Mouse (Mus musculus): Measurements from ENCODE around the gene Plekha8.

Gene Plekha8

DNA sequence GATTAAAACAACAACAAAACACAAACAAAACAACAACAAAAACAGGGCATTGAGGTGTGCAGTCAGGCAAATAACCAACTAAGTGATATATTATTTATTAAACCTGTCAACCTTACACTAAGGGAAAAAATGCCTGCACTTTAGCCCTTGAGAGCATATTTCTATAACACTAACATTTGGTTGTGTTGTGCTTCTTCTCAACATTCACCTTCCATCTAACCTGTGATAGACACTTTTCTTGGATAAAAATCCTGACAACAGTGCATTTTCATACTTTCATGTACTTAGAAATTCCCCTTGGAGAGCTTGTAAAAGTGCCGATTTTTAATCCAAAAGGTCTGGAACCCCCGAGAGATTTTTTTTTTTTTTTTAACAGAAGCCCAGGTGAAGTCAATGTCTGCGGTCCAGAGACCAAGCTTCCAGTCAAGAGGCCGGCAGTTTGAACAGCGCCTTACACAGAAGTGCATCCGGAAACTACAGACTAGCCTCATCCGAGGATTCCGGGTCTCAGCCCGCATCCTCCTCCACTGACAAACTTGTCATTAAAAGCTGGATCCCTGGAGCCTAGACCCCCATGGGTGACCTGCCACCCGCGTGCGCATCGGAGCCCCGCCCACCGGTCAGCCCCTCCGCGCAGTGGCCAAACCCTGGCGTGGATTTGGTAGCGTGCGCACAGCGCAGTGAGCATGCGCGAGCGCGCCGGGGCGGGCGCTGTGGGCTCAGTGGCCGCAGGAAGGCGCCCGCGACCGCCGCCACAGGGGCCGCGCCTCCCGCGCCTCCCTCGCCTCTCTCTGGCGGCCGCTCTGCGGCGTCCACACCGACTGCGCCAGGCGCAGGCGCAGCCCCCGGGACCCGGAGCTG, at the start of gene Plekha8:
Gene Plekha8 (plus strand): TSS at position 643 of the 861 bp plus-strand sequence.
- DNase-seq (ENCODE audit: low read depth, low spot score) = peak; percentile 79

DNA sequence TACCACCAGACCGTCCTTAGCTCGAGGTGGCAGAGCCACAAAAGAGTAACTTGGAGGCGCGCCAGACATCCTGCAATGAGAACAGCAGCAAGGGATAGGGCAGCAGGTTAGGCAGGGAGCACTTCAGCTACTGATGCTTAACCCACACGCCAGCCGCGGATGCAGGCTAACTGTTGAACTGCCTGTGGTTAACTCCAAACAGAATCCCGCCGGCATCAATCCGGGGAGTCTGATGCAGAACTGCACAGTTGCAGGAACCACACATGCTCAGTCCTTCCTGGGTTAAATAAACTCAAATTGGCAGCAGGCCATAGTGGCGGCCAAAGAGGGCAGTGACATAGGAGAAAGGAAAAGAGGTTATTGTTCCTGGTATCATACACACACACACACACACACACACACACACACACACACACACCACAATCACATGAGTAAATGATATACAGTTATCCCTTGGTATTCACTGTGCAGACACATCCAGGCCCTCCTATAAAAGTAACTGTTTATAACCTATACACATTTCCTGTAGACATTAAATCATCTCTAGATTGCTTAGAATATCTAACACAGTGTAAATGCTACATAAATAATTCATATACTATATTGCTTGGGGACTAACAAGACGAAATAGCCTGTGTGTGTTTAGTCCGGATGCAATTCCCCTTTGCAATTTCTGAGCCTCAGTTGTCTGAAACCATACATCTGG, 46.4 kb upstream of the Plekha8 start:
- DNase-seq (ENCODE audit: low read depth, low spot score) = no peak

- DNase-seq (ENCODE audit: low read depth, low spot score) = no peak
Measured at GRCm38 (mm10) chr6:54549311-54549710, 45.6 kb upstream of the Plekha8 start.

DNA sequence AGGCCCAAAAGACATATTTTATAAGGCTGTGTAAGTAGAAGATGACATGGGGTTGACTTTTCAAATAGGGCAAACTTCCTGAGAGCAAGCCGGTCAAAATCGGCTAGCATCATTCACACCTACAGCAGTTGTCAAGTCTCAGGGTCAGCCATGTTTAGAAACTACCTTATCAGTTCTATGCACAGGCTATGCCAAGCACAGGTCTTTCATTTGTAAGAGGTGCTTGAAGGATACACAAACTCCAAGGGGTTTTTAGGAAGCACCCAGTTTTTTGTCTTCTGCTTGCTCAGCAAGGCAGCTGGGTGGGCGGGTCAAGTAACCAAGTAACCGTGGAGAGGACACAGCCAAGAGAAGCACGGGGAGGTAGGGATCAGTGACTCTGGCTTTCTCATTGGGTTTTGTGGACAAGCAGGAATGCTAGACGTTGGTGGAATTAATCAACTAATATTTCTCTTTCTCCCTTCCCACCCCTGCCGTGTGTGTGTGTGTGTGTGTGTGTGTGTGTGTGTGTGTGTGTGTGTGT, 44.0 kb upstream of the Plekha8 start:
- DNase-seq (ENCODE audit: low read depth, low spot score) = no peak

DNA sequence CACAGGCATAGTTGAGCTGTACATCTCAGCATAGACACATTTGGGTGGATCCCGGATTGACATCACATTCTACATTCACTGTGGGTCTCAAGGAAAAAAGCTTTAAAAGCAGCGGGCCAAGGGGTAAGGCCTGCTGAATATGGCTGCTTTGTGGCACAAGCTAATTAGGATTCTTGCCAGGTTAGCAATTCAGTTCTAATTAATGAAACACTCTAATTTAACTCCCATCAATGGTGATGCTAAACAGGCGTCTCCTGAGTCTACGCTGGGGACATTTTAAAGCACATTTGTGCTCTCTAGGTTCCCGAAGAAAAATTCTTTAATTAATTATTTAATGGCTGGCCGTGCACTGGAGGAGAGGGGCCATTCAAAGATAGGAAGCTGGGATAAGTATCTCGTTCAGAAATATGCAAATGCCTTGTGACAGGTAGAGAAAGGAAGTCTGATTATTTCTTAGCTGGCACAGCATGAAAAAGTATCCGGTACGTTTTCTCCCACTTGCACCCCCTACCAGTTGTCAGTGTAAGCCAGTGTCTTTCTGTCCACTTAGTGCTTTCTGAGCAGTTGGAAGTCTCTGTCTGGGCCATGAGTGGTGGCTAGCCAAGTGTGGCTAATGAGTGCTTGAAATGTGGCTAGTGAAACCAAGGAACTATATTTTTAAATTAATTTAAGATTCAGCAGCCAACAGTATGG, 42.0 kb upstream of the Plekha8 start:
- DNase-seq (ENCODE audit: low read depth, low spot score) = no peak

DNA sequence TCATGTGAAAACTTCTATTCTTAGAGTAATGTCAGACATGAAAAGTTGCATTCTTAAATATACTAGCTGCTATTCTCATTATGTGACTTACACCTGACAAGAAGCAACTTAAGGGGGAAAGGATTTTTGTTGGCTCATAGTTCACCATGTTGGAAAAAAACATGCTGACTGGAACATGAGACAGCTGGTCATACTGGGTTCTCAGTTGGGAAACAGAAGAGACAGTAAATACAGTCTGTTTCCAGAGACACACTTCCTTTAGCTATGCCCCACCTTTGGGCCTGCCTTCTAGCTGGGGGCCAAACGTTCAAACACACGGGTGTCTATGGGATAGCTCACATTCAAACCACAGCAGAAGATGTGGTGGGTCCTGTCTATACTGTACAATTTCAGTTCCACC, 41.3 kb upstream of the Plekha8 start:
- no peak for DNase-seq (ENCODE audit: low read depth, low spot score)

GRCm38 (mm10) chr6:54554341-54555110, 40.4 kb upstream of the Plekha8 start:
- DNase-seq (ENCODE audit: low read depth, low spot score) = no peak

DNA sequence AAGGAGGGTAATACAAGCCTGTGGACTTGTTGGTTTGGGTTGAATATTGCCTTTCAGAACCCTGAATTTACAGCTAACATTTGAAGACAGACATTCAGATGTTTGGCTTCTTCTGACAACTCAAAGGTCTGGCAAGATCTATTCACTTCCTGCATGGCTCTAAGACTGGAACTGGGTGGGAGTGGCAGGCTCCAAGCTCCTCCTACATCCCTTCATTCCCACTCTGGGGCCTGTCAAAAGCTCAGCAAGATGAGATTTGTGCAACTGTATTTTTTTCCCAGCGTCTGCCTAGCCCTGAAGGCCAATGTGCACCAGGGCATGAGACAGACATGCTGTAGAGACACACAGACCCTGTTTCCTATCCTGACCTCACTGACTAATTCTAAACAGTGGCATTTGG, 39.1 kb upstream of the Plekha8 start:
- no peak for DNase-seq (ENCODE audit: low read depth, low spot score)

DNA sequence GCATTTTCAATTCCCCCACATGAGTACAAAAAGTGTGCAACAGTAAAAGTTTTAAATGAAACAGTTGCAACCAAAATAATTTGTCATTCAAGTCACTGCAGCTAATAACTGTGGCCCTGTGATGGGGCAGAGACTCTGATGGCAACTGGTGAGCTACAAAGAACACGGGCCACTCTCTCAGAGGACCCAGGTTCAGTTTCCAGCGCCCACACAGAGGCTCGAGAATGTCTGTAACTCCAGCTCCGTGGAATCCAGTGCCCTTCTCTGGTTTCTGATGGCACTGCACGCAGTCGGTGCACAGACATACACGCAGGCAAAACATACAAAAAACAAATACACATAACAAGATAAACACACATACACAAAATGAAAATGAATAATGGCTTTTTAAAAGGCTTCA, 37.2 kb upstream of the Plekha8 start:
- DNase-seq (ENCODE audit: low read depth, low spot score) = no peak

GRCm38 (mm10) chr6:54558466-54558865, 36.4 kb upstream of the Plekha8 start:
- DNase-seq (ENCODE audit: low read depth, low spot score) = no peak

DNA sequence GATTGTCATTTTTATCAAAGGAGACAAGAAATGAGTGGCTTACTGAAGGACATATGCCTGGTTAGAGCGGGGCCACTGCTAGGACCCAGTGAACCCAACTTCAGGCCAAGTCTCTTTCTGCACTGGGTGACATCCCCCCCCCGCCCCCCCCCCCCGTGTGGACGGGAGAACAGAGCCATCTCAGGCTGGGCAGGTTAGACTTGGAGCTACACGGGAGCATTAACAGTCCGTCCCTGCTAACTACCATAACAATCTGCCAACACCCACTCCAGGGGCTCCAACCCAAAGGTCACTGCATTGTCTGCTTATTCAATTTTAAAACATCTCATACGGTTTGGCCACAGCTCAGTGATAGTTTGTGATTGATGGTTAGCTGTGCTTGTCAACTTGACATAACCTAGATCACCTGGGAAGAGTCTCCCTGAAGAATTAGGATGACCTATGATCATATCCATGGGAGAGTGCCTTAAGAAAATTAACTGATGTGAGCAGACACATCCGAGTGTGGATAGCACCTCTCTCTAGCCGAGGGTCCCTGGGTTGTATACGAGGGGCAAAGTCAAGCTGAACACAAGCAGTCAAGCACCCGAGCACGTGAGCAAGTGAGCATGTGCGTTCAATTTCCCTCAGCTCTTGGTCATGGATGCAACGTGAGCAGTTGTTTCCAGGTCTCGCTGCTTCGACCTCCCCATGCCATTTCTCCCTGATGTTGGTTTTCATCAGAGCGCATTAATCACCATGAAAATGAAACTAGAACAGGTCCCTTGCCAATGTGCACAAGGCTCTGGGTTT, 32.7 kb upstream of the Plekha8 start:
- no peak for DNase-seq (ENCODE audit: low read depth, low spot score)

GRCm38 (mm10) chr6:54563561-54563960, 31.4 kb upstream of the Plekha8 start:
- DNase-seq (ENCODE audit: low read depth, low spot score) = no peak

- DNase-seq (ENCODE audit: low read depth, low spot score) = no peak
Measured at GRCm38 (mm10) chr6:54564506-54564991, 30.4 kb upstream of the Plekha8 start.

DNA sequence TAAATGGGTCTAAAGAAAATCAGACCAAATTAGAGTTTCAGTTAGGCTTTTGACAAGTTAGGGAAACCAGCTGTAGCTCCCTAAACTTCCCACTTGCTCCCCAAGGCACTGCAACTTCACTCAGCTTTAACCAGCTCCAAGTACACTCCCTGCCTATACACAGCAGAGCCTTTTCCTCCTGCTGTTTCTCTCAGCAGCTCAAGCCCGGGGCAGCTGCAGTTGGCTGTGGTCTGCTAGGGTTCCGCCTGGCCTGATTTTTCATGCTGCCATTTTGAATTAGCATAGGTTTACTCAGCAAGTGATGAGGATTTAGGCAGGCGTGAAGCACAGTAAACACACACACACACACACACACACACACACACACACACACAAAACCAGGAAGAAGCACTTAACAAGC, 29.9 kb upstream of the Plekha8 start:
- no peak for DNase-seq (ENCODE audit: low read depth, low spot score)

GRCm38 (mm10) chr6:54565665-54566545, 29.0 kb upstream of the Plekha8 start, which contains the start of gene Scrn1:
TSS of gene Scrn1 (minus strand) at chr6:54566489.
- peak; percentile 79 for DNase-seq (ENCODE audit: low read depth, low spot score)

DNA sequence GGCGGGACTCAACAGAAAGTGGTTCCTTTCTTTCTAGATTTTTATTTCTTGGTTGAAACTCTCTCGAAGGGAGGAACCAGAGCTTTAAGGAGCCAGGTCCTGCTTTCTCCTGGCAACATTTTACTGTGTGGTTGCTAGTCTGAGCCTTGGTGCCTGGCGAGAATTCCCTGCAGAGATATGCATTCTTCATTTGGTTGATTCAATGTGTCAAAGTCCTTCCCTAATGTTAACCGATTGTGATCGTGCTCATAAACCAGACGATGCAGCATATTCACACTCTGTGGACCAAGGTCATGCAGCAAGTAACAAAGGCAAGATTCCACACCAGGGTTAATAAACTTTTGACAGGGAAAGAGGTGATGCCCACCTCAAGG, 28.4 kb upstream of the Plekha8 start:
- DNase-seq (ENCODE audit: low read depth, low spot score) = no peak

GRCm38 (mm10) chr6:54569776-54570175, 25.1 kb upstream of the Plekha8 start:
- no peak for DNase-seq (ENCODE audit: low read depth, low spot score)

DNA sequence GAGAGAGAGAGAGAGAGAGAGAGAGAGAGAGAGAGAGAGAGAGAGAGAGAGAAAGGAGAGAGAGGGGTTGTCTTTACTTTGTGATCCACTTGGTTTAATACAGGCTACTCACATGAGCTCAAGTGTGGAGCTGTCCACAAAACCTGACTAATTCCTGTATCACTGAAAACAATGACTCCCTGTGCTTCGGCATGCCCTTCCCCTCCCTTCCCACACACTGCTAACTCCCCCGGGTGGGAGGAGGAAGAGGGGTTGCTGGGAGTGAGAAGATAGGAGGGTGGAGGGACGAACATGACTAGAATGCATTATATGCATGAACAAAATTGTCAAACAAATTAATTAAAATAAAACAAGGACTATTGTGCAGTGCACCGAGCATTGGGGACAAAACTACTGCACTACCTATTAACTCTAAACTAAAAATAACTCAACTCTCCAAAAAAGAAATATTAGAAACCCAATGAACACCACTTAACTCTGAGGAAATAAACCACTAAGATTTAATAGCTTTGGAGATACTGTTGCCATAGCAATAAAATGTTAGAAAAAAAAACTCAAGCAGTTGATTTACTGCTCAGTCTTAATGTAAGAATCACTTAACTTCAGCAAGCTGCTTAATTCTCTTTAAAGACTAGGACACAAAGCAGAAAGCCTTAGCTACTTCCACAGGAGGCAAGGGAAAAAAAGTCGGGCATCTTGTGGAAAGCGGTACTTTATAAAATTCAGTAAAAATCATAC, 21.5 kb upstream of the Plekha8 start:
- DNase-seq (ENCODE audit: low read depth, low spot score) = no peak

- DNase-seq (ENCODE audit: low read depth, low spot score) = no peak
Measured at GRCm38 (mm10) chr6:54586175-54586574, 8.7 kb upstream of the Plekha8 start.
